Comparison of ENCODE assay signal across 12 mouse cellular contexts in genomic region chr5:145041628-145042027, GRCm38 (mm10). TPM values are rescaled to one million over a fixed set of nuclear protein-coding genes. Genes with fewer than 3 reads are reported as not detected.
A peak's percentile ranks its signal among the peaks of the same experiment; 100 is the strongest.
DNase-seq lines count a peak whose midpoint lies in the region; ATAC-seq lines count a peak whose summit lies in the region.
"Had no signal": no experiment of that assay in that cellular context is flagged by ENCODE, and none has a peak within 500 bp of the region (broad histone marks: within the 10 kb centered on the region; RNA-seq: fewer than 3 reads in every experiment).

No protein-coding gene starts in this region.

- H3K4me1 ChIP-seq in limb, embryonic 11.5 days (ENCODE audit: control insufficient read depth, insufficient read depth, low read length) = no peaks in the 10 kb centered on the region
- no peaks in the 10 kb centered on the region for H3K4me1 ChIP-seq in limb, embryonic 10.5 days
- H3K4me1 ChIP-seq in liver, embryonic 11.5 days (replicated peaks; ENCODE audit: control insufficient read depth, insufficient read depth, low read length) = no peaks in the 10 kb centered on the region
- H3K4me1 ChIP-seq: forebrain, embryonic 13.5 days; limb, embryonic 15.5 days had no signal

- no peak overlapping the region for H3K9ac ChIP-seq in limb, embryonic 11.5 days (ENCODE audit: low read length)
- no peak overlapping the region for H3K9ac ChIP-seq in liver, embryonic 11.5 days (ENCODE audit: low read depth, low read length)
- H3K9ac ChIP-seq: forebrain, embryonic 13.5 days; limb, embryonic 15.5 days had no signal

- DNase-seq in adrenal gland, postnatal 10 days = peak; percentile 35
- DNase-seq in adrenal gland, postnatal 4 days (ENCODE audit: low spot score in 2 of 2) = no peak
- peak; percentile 54 for DNase-seq in limb, embryonic 11.5 days (ENCODE audit: low spot score)
- DNase-seq in limb, embryonic 10.5 days (ENCODE audit: low spot score) = no peak
- peak; percentile 46 for DNase-seq in NIH3T3 (ENCODE audit: low read depth)
- peak; percentile 34 for DNase-seq in liver, embryonic 11.5 days (ENCODE audit: low spot score)
- DNase-seq in MN1 (ENCODE audit: low spot score) = no peak
- DNase-seq in heart, adult 9 months (ENCODE audit: low spot score in 2 of 2) = no peak

- H3K9me3 ChIP-seq in limb, embryonic 11.5 days (ENCODE audit: control insufficient read depth, low read length) = no peaks in the 10 kb centered on the region
- no peaks in the 10 kb centered on the region for H3K9me3 ChIP-seq in limb, embryonic 10.5 days (replicated peaks)
- no peaks in the 10 kb centered on the region for H3K9me3 ChIP-seq in liver, embryonic 11.5 days (ENCODE audit: control insufficient read depth, low read length)
- H3K9me3 ChIP-seq: forebrain, embryonic 13.5 days; limb, embryonic 15.5 days had no signal

- 45% methylated on average over 4 of the region's 4 CpGs for WGBS in limb, embryonic 11.5 days
- WGBS in limb, embryonic 10.5 days = 47% methylated on average over 4 of the region's 4 CpGs
- WGBS in liver, embryonic 11.5 days = 34% methylated on average over 4 of the region's 4 CpGs

- H3K4me2 ChIP-seq in limb, embryonic 11.5 days (ENCODE audit: low read depth, severe bottlenecking) = no peak overlapping the region
- no peak overlapping the region for H3K4me2 ChIP-seq in liver, embryonic 11.5 days
- H3K4me2 ChIP-seq: forebrain, embryonic 13.5 days; limb, embryonic 15.5 days had no signal

- H3K27ac ChIP-seq in limb, embryonic 11.5 days (replicated peaks; ENCODE audit: low read depth, low read length) = no peak overlapping the region
- H3K27ac ChIP-seq in limb, embryonic 10.5 days = no peak overlapping the region
- no peak overlapping the region for H3K27ac ChIP-seq in liver, embryonic 11.5 days (ENCODE audit: low read depth, low read length)
- H3K27ac ChIP-seq: forebrain, embryonic 13.5 days; limb, embryonic 15.5 days had no signal

- ATAC-seq in limb, embryonic 11.5 days (ENCODE audit: insufficient number of reproducible peaks, low FRiP score, low TSS enrichment, low read depth) = no peak
- ATAC-seq in liver, embryonic 11.5 days (replicated peaks; ENCODE audit: low FRiP score) = no peak
- ATAC-seq: forebrain, embryonic 13.5 days had no signal

- no peaks in the 10 kb centered on the region for H3K27me3 ChIP-seq in limb, embryonic 11.5 days (ENCODE audit: control insufficient read depth, insufficient read depth, low read length)
- H3K27me3 ChIP-seq in limb, embryonic 10.5 days (ENCODE audit: low read depth, poor library complexity, severe bottlenecking) = no peaks in the 10 kb centered on the region
- H3K27me3 ChIP-seq in liver, embryonic 11.5 days (replicated peaks; ENCODE audit: control insufficient read depth, insufficient read depth, low read length) = no peaks in the 10 kb centered on the region
- H3K27me3 ChIP-seq: forebrain, embryonic 13.5 days; limb, embryonic 15.5 days had no signal

- H3K36me3 ChIP-seq in limb, embryonic 11.5 days (ENCODE audit: control insufficient read depth, insufficient read depth, low read length) = no peaks in the 10 kb centered on the region
- H3K36me3 ChIP-seq in limb, embryonic 10.5 days = no peaks in the 10 kb centered on the region
- H3K36me3 ChIP-seq in liver, embryonic 11.5 days (ENCODE audit: control insufficient read depth, insufficient read depth, low read length) = no peaks in the 10 kb centered on the region
- H3K36me3 ChIP-seq: limb, embryonic 15.5 days had no signal

- no peak overlapping the region for H3K4me3 ChIP-seq in limb, embryonic 11.5 days (ENCODE audit: low read depth, low read length)
- no peak overlapping the region for H3K4me3 ChIP-seq in limb, embryonic 10.5 days
- no peak overlapping the region for H3K4me3 ChIP-seq in liver, embryonic 11.5 days (ENCODE audit: low read depth, low read length)
- H3K4me3 ChIP-seq: forebrain, embryonic 13.5 days; limb, embryonic 15.5 days had no signal

RNA-seq across cellular contexts. Expression of gene 1700018F24Rik, which starts 1.2 kb away (rescaled TPM):
- not detected for total RNA-seq in adrenal gland, postnatal 10 days (2021)
- not detected for total RNA-seq in adrenal gland, postnatal 4 days (2021)
- polyA plus RNA-seq in limb, embryonic 11.5 days (2014; fragmentation: Nextera tagmentation; extraction: Ambion mirVana) = not detected in 2 replicates
- polyA plus RNA-seq in limb, embryonic 10.5 days (2016; fragmentation: Nextera tagmentation; extraction: Ambion mirVana) = not detected in 2 replicates
- polyA plus RNA-seq in liver, embryonic 11.5 days (2014; fragmentation: Nextera tagmentation; extraction: Ambion mirVana) = not detected in 2 replicates
- polyA plus RNA-seq: C2C12; forebrain, embryonic 13.5 days; limb, embryonic 15.5 days; spleen, adult 2 months had no signal

RNA-seq across cellular contexts. Expression of gene Gm4871, which starts 9.1 kb away (rescaled TPM):
- total RNA-seq in adrenal gland, postnatal 10 days (2021) = not detected
- not detected for total RNA-seq in adrenal gland, postnatal 4 days (2021)
- polyA plus RNA-seq in limb, embryonic 11.5 days (2014; fragmentation: Nextera tagmentation; extraction: Ambion mirVana) = not detected in 2 replicates
- polyA plus RNA-seq in limb, embryonic 10.5 days (2016; fragmentation: Nextera tagmentation; extraction: Ambion mirVana) = not detected in 2 replicates
- not detected in 2 replicates for polyA plus RNA-seq in liver, embryonic 11.5 days (2014; fragmentation: Nextera tagmentation; extraction: Ambion mirVana)
- polyA plus RNA-seq: C2C12; forebrain, embryonic 13.5 days; limb, embryonic 15.5 days; spleen, adult 2 months had no signal

RNA-seq across cellular contexts. Expression of gene Arpc1a, which starts 42.0 kb away (rescaled TPM):
- 100 to 1,000 TPM; 102 to 106 TPM for total RNA-seq in adrenal gland, postnatal 10 days (2021)
- 100 to 1,000 TPM; 114 to 121 TPM for total RNA-seq in adrenal gland, postnatal 4 days (2021)
- polyA plus RNA-seq in limb, embryonic 11.5 days (2014; fragmentation: Nextera tagmentation; extraction: Ambion mirVana) = 148 and 152 TPM in 2 replicates
- 111 and 125 TPM in 2 replicates for polyA plus RNA-seq in limb, embryonic 10.5 days (2016; fragmentation: Nextera tagmentation; extraction: Ambion mirVana)
- polyA plus RNA-seq in liver, embryonic 11.5 days (2014; fragmentation: Nextera tagmentation; extraction: Ambion mirVana) = 114 TPM in 2 replicates

RNA-seq across cellular contexts. Expression of gene Kpna7, which starts 42.2 kb away (rescaled TPM):
- total RNA-seq in adrenal gland, postnatal 10 days (2021) = not detected
- total RNA-seq in adrenal gland, postnatal 4 days (2021) = not detected
- polyA plus RNA-seq in limb, embryonic 11.5 days (2014; fragmentation: Nextera tagmentation; extraction: Ambion mirVana) = 0.13 and 0.14 TPM in 2 replicates
- not detected in 2 replicates for polyA plus RNA-seq in limb, embryonic 10.5 days (2016; fragmentation: Nextera tagmentation; extraction: Ambion mirVana)
- 0.06 and 0.27 TPM in 2 replicates for polyA plus RNA-seq in liver, embryonic 11.5 days (2014; fragmentation: Nextera tagmentation; extraction: Ambion mirVana)
- polyA plus RNA-seq: C2C12; forebrain, embryonic 13.5 days; limb, embryonic 15.5 days; spleen, adult 2 months had no signal

Comparison
In these comparisons a context has a peak if more than half of its experiments do, and no peak if none do; other contexts are left out.
1. DNase-seq: peak in adrenal gland, postnatal 10 days (single experiment), limb, embryonic 11.5 days (single experiment), NIH3T3 (single experiment) and liver, embryonic 11.5 days (single experiment); none in adrenal gland, postnatal 4 days (0 of 2), limb, embryonic 10.5 days (single experiment), MN1 (single experiment) and heart, adult 9 months (0 of 2).